Mouse (Mus musculus) heart, postnatal 0 days (tissue): ENCODE results near the gene Eif4g2. TPM values are rescaled to one million over a fixed set of nuclear protein-coding genes. Genes with fewer than 3 reads are reported as not detected.

Experiments used
- ATAC-seq: fragments of 200-750 bp; cut with Nextera tagmentation; 2 replicates; pipeline ENCODE4 v1.8.0; 2017; ENCODE audit warnings: low read depth, moderate number of reproducible peaks, moderate library complexity; ENCODE audit not compliant: insufficient read depth
- DNase-seq: peaks from one replicate; pipeline ENCODE4 v3.0.0-alpha.2; 2016; ENCODE audit warnings: low spot score
- H3K27ac ChIP-seq: fragments of 300-500 bp; sonication (generic); 2 replicates; pipeline ENCODE4 v1.5.1; 2014; ENCODE audit warnings: low read depth, mild to moderate bottlenecking
- H3K27me3 ChIP-seq: fragments of 300-500 bp; sonication (generic); 2 replicates; pipeline ENCODE4 v1.6.1; 2014; ENCODE audit warnings: low read length, mixed read lengths; ENCODE audit not compliant: control insufficient read depth, insufficient read depth
- H3K36me3 ChIP-seq: fragments of 300-500 bp; sonication (generic); replicated peaks from 2 replicates; pipeline ENCODE4 v1.6.1; 2014; ENCODE audit warnings: low read length, mixed read lengths; ENCODE audit not compliant: control insufficient read depth, insufficient read depth
- H3K4me1 ChIP-seq: fragments of 300-500 bp; sonication (generic); 2 replicates; pipeline ENCODE4 v1.6.1; 2014; ENCODE audit warnings: antibody characterized with exemption; ENCODE audit not compliant: control insufficient read depth, insufficient read depth
- H3K4me2 ChIP-seq: fragments of 300-500 bp; sonication (generic); 2 replicates; pipeline ENCODE4 v1.6.1; 2014; ENCODE audit warnings: low read depth, mild to moderate bottlenecking, low read length, moderate library complexity
- H3K4me3 ChIP-seq: fragments of 300-500 bp; sonication (generic); 2 replicates; pipeline ENCODE4 v1.5.1; 2014; ENCODE audit warnings: low read depth, low read length
- H3K9ac ChIP-seq: fragments of 300-500 bp; sonication (generic); replicated peaks from 2 replicates; pipeline ENCODE4 v1.6.1; 2014; ENCODE audit warnings: low read depth, low read length, mixed read lengths
- H3K9me3 ChIP-seq: fragments of 300-500 bp; sonication (generic); replicated peaks from 2 replicates; pipeline ENCODE4 v1.6.1; 2016; ENCODE audit warnings: low read length; ENCODE audit not compliant: control insufficient read depth
- CTCF ChIP-seq: IDR thresholded peaks from 2 replicates; pipeline ENCODE4 v1.5.1; 2016; ENCODE audit warnings: antibody characterized with exemption, control low read depth, low read depth
- EP300 ChIP-seq: IDR thresholded peaks from 2 replicates; pipeline ENCODE4 v1.6.1; 2016; ENCODE audit warnings: antibody characterized with exemption, low read depth
- WGBS: fragments of 180-500 bp; shearing (Covaris S2); extraction: QIAGEN DNeasy Blood & Tissue Kit; methylation state at CpG from one replicate; pipeline ENCODE4 v1.1.7; 2014; 5-methylcytosine and 5-hydroxymethylcytosine counted together
- polyA plus RNA-seq: library from polyadenylated mRNA; unstranded; fragments of >200 nt; fragmentation: Nextera tagmentation; extraction: Ambion mirVana; gene quantifications from 2 replicates; pipeline ENCODE4 v1.2.1, GENCODE M21; 2015
- total RNA-seq: library from RNA; depleted of rRNA; stranded (reverse); fragments of >200 nt; gene quantifications from 2 replicates; pipeline ENCODE4 v1.2.3, GENCODE M21; 2014; ENCODE audit warnings: low replicate concordance

Gene Eif4g2
- total and polyA plus RNA-seq, 2 experiments from 2014 or later, result 422 to 470 TPM

- peak; percentile 77 for ATAC-seq
- WGBS, result 43% methylated on average over 6 of the region's 6 CpGs
- Histone ChIP-seq H3K9me3 (no peaks in the 10 kb centered on the region), H3K4me2 (no peak overlapping the region), H3K27me3 (no peaks in the 10 kb centered on the region), H3K4me1 (no peaks in the 10 kb centered on the region), H3K36me3 (peaks cover 94% of the 10 kb centered on the region), H3K4me3 (no peak overlapping the region), H3K9ac (no peak overlapping the region), H3K27ac (no peak overlapping the region)
- peak; percentile 88 for TF ChIP-seq CTCF
- no peak for TF ChIP-seq EP300
- peak; percentile 78 for DNase-seq
Measured at GRCm38 (mm10) chr7:111049652-111050421, 33.0 kb downstream of the Eif4g2 start.

GRCm38 (mm10) chr7:111048920-111049319 is 33.9 kb downstream of the Eif4g2 start:
- H3K27ac ChIP-seq, result no peak overlapping the region
- TF ChIP-seq EP300, result no peak
- TF ChIP-seq CTCF, result no peak
- H3K27me3 ChIP-seq, result no peaks in the 10 kb centered on the region
- no peak overlapping the region for H3K4me2 ChIP-seq
- WGBS, result 90% methylated on average over 5 of the region's 5 CpGs
- no peaks in the 10 kb centered on the region for H3K9me3 ChIP-seq
- H3K9ac ChIP-seq, result no peak overlapping the region
- H3K4me1 ChIP-seq, result no peaks in the 10 kb centered on the region
- no peak for ATAC-seq
- peaks cover 97% of the 10 kb centered on the region for H3K36me3 ChIP-seq
- no peak overlapping the region for H3K4me3 ChIP-seq
- DNase-seq, result no peak

- under 1% methylated on average over 29 of the region's 29 CpGs for WGBS
- Histone ChIP-seq H3K4me3 (peak overlapping the region; percentile 82), H3K36me3 (peaks cover 22% of the 10 kb centered on the region), H3K9me3 (no peaks in the 10 kb centered on the region), H3K27ac (peak overlapping the region; percentile 86), H3K9ac (peak overlapping the region; percentile 64), H3K4me1 (peaks cover 9% of the 10 kb centered on the region), H3K4me2 (peak overlapping the region; percentile 80), H3K27me3 (no peaks in the 10 kb centered on the region)
- DNase-seq (no peak), ATAC-seq (peak; percentile 9; the same call in 1 of the 2 replicates)
- TF ChIP-seq EP300 (no peak), CTCF (no peak)
Measured at GRCm38 (mm10) chr7:111029046-111029553, 53.7 kb downstream of the Eif4g2 start.

- Histone ChIP-seq H3K9ac (peak within 1 kb of the TSS; percentile 64), H3K9me3 (no peaks in the 10 kb centered on the region), H3K27ac (peak within 1 kb of the TSS; percentile 86), H3K4me3 (peak within 1 kb of the TSS; percentile 82), H3K27me3 (no peaks in the 10 kb centered on the region), H3K36me3 (peaks cover 20% of the 10 kb centered on the region), H3K4me2 (peak within 1 kb of the TSS; percentile 80), H3K4me1 (peaks cover 9% of the 10 kb centered on the region)
- peak; percentile 97 for ATAC-seq
- peak; percentile 94 for DNase-seq
- 5% methylated on average over 45 of the region's 45 CpGs for WGBS
- 0 out of 2 replicates have a peak, but pooled peaks have one; percentile 0 for TF ChIP-seq CTCF
- TF ChIP-seq EP300, result 0 out of 2 replicates have a peak, but pooled peaks have one; percentile 34
Measured at GRCm38 (mm10) chr7:111028281-111029045, 54.4 kb downstream of the Eif4g2 start, which contains the start of gene Ctr9. Gene Ctr9 (plus strand): TSS chr7:111028951.

GRCm38 (mm10) chr7:111024912-111025311 is 57.9 kb downstream of the Eif4g2 start:
- Histone ChIP-seq H3K4me2 (no peak overlapping the region), H3K9me3 (no peaks in the 10 kb centered on the region), H3K4me1 (peaks cover 8% of the 10 kb centered on the region), H3K27me3 (no peaks in the 10 kb centered on the region), H3K36me3 (no peaks in the 10 kb centered on the region), H3K27ac (no peak overlapping the region), H3K9ac (no peak overlapping the region), H3K4me3 (no peak overlapping the region)
- ATAC-seq (no peak), DNase-seq (no peak)
- TF ChIP-seq EP300 (no peak), CTCF (no peak)
- 63% methylated on average over 4 of the region's 4 CpGs for WGBS
